Mouse (Mus musculus) effector memory CD4-positive, alpha-beta T cell, adult 7 months (primary cell): ENCODE data around the gene Tex13a. TPM values are rescaled to one million over a fixed set of nuclear protein-coding genes. Genes with fewer than 3 reads are reported as not detected.

Experiments
- polyA plus RNA-seq: library from polyadenylated mRNA; unstranded; fragments of 100-300 nt; shearing (Covaris generic); gene quantifications from one replicate; pipeline ENCODE4 v1.2.1, GENCODE M21; 2017

The Tex13a gene
- polyA plus RNA-seq: not detected

DNA sequence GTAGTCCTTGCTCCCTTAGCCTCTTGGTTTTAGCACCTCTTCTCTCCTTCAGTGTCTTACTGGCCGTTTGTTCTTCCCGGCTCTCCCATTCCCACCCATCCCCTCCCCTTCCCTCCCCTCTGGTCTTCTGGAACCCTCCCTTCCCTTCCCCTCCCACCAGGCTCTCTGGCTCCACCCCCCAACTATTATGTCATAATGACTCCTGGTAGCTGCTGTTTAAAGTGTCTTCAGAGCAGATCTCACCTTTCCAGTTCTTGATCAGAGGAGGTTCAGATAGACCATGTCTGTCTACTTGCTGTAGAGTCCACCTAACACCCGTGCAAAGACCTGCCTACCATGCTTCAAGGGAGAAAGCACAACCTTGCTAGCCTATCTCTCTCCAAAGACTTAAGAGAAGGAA, at the start of gene Tex13a:
Tex13a (minus strand) TSS at position 101 of the 400 bp plus-strand sequence.

